Mouse (Mus musculus): ENCODE data around the gene Foxn3. TPM values are rescaled to one million over a fixed set of nuclear protein-coding genes. Genes with fewer than 3 reads are reported as not detected.
A peak's percentile ranks its signal among the peaks of the same experiment; 100 is the strongest.

Gene Foxn3
- total RNA-seq, 2 experiments from 2014 or later, result 54.8 to 55.8 TPM

GRCm38 (mm10) chr12:99262840-99263239 is 300.5 kb downstream of the Foxn3 start:
- no peak for DNase-seq (ENCODE audit: low spot score in 2 of 2)

GRCm38 (mm10) chr12:99262066-99262599 is 301.2 kb downstream of the Foxn3 start:
- no peak for DNase-seq (ENCODE audit: low spot score in 2 of 2)

GRCm38 (mm10) chr12:99260171-99260570 is 303.2 kb downstream of the Foxn3 start:
- no peak for DNase-seq (ENCODE audit: low spot score in 2 of 2)

- no peak for DNase-seq (ENCODE audit: low spot score in 2 of 2)
Measured at GRCm38 (mm10) chr12:99257570-99257969, 305.8 kb downstream of the Foxn3 start.

- DNase-seq (ENCODE audit: low spot score in 2 of 2), result no peak
Measured at GRCm38 (mm10) chr12:99256997-99257396, 306.4 kb downstream of the Foxn3 start.

- DNase-seq (ENCODE audit: low spot score in 2 of 2), result no peak
Measured at GRCm38 (mm10) chr12:99256463-99256862, 306.9 kb downstream of the Foxn3 start.

GRCm38 (mm10) chr12:99254436-99254835 is 308.9 kb downstream of the Foxn3 start:
- no peak for DNase-seq (ENCODE audit: low spot score in 2 of 2)

GRCm38 (mm10) chr12:99253562-99253961 is 309.8 kb downstream of the Foxn3 start:
- no peak for DNase-seq (ENCODE audit: low spot score in 2 of 2)

GRCm38 (mm10) chr12:99248606-99249005 is 314.8 kb downstream of the Foxn3 start:
- no peak for DNase-seq (ENCODE audit: low spot score in 2 of 2)

GRCm38 (mm10) chr12:99247939-99248338 is 315.4 kb downstream of the Foxn3 start:
- no peak for DNase-seq (ENCODE audit: low spot score in 2 of 2)

- peak in 1 of 2 experiments; percentile 71 for DNase-seq (ENCODE audit: low spot score in 2 of 2)
Measured at GRCm38 (mm10) chr12:99246984-99247746, 316.2 kb downstream of the Foxn3 start.

GRCm38 (mm10) chr12:99244673-99245072 is 318.7 kb downstream of the Foxn3 start:
- no peak for DNase-seq (ENCODE audit: low spot score in 2 of 2)

- DNase-seq (ENCODE audit: low spot score in 2 of 2), result no peak
Measured at GRCm38 (mm10) chr12:99244264-99244663, 319.1 kb downstream of the Foxn3 start.

- DNase-seq (ENCODE audit: low spot score in 2 of 2), result no peak
Measured at GRCm38 (mm10) chr12:99243316-99243715, 320.1 kb downstream of the Foxn3 start.

GRCm38 (mm10) chr12:99240185-99240726 is 323.1 kb downstream of the Foxn3 start:
- no peak for DNase-seq (ENCODE audit: low spot score in 2 of 2)

- no peak for DNase-seq (ENCODE audit: low spot score in 2 of 2)
Measured at GRCm38 (mm10) chr12:99239735-99240134, 323.6 kb downstream of the Foxn3 start.

GRCm38 (mm10) chr12:99237497-99237896 is 325.9 kb downstream of the Foxn3 start:
- DNase-seq (ENCODE audit: low spot score in 2 of 2), result no peak

GRCm38 (mm10) chr12:99234346-99234745 is 329.0 kb downstream of the Foxn3 start:
- no peak for DNase-seq (ENCODE audit: low spot score in 2 of 2)

- DNase-seq (ENCODE audit: low spot score in 2 of 2), result no peak
Measured at GRCm38 (mm10) chr12:99233386-99233785, 330.0 kb downstream of the Foxn3 start.

GRCm38 (mm10) chr12:99232478-99232877 is 330.9 kb downstream of the Foxn3 start:
- DNase-seq (ENCODE audit: low spot score in 2 of 2), result no peak

- no peak for DNase-seq (ENCODE audit: low spot score in 2 of 2)
Measured at GRCm38 (mm10) chr12:99231321-99231720, 332.1 kb downstream of the Foxn3 start.

- DNase-seq (ENCODE audit: low spot score in 2 of 2), result no peak
Measured at GRCm38 (mm10) chr12:99230783-99231048, 332.7 kb downstream of the Foxn3 start.
